Mouse (Mus musculus): ENCODE data around the gene Xrn2.
"Not testable (repeated sequence)": the region's sequence is repeated elsewhere in the genome, so short reads cannot be mapped to it uniquely, and the experiment has no call there.

Gene Xrn2

DNA sequence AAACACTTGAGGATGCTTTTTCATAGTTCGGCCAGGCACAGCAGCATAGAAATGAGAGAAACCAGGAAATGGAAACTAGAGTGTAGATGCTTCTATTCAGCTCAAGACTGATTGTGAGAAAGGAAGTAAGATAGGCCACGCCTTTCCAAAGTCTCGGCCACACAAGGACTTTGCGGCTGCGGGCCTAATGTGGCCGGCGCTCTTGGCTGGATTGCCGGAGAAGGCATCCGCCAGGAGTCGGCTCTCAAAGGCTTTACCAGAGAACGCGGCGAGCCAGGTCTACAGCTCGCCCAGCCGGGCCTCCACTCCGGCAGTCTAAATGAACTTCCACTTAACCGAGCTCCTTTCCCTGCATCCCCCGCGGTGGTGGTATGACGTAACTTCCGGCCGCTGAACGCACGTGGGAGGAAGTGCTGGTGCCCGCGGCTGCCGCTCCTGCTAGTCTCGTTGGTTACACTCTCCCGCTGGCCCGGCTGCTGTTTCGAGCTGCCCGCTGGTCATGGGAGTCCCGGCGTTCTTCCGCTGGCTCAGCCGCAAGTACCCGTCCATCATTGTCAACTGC is at the start of gene Xrn2:
TSS of gene Xrn2 (plus strand) at position 374 of the 562 bp plus-strand sequence.
- peak; percentile 97 for DNase-seq

DNA sequence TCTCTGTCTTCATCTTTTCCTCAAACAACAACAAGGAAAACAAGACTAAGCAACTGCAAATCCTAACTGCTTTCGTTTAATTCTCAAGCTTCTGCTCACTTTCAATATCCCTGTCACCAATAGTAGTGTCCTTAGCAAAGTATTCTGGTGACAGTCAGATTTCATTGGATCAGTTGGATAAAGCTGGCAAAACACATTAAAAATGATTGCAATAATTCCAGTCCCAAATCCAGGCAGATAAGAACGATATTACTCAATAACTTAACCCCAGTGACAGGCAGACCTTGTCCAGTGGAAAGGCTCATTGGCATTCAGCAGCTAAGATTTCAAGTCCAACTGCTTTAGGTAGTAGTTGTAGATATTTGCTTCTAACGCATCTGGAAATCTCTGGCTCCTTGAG is 37.8 kb upstream of the Xrn2 start:
- DNase-seq, result no peak

DNA sequence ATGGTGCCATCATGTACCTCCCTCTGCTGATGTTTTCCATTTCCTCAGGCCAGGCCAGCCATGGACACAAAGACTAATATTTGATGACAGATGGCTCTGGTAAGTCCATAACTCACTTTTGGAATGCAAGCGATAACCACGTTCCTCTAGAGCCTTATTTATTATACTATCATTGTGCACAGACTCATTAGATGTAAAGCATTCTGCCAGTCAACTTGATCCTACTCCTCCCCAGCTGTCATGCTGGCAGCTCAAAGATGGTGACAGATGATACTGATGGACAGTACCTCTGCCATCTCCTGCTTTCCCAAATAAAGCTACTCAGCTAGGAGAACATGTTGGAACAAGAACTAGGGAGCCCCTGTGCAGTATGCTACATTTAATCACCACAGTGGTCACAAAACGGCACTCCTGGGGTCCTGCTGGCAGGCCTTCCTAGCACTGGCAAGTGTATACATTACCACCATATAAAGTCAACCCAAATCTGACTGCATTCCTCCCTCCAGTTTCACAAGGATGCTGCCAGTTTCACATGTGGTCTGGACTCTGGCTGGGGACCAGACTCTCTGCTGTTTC is 37.3 kb upstream of the Xrn2 start:
- no peak for DNase-seq

DNA sequence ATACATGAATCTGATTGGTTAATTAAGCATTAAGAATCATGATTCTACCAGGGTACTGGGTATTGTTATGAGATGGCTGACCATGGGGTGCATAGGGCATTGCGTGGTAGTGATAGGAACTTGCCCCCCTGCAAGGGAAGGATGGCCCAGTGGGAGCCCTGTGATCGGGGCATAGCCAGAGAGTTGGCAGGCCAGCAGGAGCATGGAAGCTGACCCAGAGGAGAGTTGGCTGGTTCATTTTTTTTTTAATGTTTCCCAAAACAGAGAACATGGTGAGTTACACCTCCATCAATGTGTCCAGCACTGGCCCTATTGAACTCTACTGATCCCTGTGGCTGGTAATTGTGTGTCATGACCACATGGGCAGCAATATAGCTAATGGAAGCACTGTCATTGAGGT is 30.0 kb upstream of the Xrn2 start:
- DNase-seq, result no peak

DNA sequence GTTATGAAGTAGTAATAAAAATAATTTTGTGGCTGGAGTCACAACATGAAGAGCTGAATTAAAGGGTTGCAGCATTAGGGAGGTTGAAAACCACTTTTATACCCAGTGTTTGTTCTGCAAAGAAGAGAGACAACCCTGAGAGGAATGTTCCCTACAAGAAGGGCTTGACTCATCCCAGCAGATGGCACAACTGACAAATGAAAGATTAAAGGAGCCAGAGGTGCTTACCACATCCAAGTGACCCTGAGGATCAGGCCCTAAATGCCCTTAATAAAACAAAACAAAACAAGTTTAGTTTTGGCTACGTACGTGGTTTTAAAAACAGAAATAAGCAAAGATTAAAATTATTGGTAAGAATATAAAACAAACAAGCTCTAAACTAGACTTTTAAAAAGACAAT is 28.0 kb upstream of the Xrn2 start:
- DNase-seq, result no peak

DNA sequence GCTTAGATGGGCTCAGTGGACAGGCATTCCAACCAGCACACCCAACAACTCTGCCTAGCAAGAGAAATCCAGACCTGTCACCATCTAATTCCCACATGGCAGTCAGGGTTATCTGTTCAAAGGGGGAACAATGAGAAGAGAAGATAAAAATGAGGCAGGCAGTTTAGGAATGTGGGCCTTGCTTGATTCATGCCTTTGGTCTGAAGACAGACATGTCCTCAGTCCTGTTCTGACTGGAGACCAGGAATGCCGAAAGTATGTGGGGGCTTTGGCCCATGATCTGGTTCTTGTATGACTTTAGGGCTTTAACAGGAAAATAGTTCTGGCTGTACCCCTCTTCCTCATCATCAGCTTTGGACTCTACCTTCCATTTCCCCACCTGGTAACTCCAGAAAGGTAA is 27.0 kb upstream of the Xrn2 start:
- DNase-seq, result no peak

DNA sequence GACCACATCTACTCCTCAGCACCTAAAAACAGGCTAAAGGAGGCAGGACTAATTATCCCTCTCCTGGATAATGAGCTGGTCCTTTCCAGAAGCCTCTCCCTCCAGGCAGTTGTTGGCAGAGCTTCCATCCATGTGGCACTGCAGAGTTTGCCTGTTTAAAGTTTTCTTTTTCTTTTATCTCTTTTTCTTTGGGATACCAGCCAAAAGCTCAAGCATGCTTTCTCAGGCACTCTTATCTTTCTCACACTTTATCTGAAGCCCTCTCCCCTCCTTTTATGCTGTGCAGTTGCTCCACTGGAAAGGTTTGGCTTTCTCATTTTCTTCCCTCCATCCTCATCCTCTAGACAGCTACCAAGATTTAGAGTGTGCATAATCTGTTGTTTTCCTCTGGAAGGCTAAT is 26.4 kb upstream of the Xrn2 start:
- DNase-seq, result no peak

DNA sequence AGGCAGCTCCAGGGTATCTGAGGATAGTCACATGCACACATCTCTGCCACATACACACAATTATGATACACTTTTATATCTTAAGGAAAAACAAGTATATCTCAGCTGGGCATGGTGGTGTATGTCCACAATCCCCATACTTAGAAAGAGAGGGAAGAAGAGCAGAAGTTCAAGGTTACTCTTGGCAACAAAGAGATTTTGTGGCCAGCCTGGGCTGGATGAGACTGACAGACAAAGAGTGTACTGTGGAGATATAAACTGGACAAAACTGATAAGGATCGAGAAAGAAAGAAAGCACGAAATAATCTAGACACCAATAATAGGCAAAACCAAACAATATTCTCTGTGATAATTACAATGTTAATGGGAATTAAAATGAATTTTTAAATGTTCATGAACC is 5.5 kb upstream of the Xrn2 start:
- DNase-seq, result no peak

DNA sequence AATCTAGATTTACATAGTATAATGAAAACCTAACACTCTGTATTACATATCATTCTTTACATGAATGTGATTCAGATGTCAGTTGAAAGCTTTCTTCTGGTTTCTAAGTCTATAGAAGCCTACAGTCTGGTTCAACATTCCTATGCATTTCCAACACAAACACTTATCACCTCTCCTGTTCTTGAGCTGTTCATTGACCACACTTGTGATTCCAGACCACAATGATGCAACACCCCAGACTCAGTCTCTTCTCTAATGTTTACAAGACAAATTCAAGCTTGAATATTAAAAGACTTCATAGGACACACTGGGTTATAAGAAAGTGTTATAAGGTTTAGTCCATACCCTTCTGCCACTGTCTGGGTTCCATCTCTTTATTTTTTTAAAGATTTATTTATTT is 3.7 kb upstream of the Xrn2 start:
- no peak for DNase-seq

DNA sequence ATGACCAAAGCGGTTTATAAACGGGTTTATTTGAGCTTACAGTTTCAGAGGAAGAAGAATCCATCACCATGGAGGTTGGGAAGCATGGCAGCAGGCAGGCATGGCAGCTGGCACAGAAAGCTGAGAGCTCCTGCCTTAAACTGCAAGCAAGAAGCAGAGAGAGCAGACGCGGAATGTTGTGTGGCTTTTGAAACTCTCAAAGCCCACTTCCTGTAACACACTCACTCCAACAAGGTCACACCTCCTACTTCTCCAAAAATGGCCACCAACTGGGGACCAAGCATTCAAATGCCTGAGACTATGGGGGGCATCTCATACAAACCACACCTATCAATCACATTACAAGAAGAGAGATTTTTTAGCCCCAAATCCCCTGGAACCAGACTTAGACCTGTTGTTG is 2.7 kb upstream of the Xrn2 start:
- no peak for DNase-seq

DNA sequence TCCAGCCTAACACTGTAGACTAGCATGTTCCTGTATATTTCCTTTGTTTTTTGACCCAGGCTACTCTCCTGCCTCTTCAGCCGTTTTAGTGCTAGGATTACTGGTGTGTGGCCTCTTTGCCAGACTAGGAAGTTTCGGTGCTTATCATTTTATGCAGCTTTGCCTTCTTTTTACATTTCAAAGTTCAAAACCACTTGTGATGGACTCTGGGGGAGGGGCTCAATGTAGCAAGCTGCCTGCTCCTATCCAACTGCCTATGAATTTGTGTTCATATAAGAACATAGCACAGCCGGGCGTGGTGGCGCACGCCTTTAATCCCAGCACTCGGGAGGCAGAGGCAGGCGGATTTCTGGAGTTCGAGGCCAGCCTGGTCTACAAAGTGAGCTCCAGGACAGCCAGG is 1.8 kb upstream of the Xrn2 start:
- no peak for DNase-seq

DNA sequence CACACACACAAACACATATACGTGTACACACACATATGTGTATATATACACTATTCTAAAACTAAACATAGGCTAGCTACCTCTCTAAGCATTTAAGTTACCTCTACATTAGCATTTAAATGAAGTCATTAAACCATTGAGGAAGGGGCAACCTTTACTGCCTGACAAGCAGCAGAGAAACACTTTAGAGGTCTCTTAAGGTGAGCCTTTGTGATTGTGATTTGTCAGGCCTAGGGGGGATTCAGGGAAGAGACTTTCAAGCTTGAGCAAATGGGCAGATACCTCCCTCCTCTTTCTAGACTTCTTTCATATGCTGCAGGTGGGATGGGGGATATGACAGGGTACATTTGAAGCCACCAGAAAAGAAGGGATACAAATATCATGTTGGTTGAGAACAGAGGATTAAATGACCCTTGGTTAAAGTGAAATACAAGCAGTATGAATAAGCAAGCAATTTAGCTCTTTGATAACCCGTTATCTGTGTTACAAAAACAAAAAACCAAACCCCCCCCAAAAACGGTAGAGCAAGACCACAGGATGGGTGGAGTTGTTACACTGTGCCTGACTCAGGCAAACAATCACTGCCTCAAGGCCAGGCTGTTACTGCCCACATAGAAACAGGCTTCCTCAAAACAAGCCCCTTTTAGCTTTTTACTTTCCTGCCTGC is 1.2 kb upstream of the Xrn2 start:
- DNase-seq, result no peak

DNA sequence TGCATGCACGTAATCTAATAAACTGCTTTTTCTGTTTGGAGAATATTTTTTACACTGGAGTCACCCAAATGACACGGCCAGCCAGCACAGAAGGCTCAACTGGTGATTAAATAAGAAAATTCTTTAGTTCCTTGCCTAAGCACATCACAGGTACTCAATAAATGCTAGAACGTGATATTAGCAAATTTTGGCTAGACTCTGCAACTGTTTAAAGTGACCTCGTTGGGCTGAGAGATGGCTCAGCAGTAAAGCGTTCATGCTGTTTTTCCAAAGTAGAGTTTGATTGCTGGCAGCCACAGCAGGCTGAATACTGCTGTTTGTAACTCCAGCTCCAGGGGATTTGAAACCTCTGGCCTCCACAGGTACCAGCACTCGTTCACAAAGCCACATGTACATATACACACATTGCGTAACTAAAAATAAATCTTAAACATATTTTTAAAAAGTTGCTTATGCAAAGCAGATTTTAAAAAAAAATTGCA is 614 bp upstream of the Xrn2 start:
- peak; percentile 16 for DNase-seq

DNA sequence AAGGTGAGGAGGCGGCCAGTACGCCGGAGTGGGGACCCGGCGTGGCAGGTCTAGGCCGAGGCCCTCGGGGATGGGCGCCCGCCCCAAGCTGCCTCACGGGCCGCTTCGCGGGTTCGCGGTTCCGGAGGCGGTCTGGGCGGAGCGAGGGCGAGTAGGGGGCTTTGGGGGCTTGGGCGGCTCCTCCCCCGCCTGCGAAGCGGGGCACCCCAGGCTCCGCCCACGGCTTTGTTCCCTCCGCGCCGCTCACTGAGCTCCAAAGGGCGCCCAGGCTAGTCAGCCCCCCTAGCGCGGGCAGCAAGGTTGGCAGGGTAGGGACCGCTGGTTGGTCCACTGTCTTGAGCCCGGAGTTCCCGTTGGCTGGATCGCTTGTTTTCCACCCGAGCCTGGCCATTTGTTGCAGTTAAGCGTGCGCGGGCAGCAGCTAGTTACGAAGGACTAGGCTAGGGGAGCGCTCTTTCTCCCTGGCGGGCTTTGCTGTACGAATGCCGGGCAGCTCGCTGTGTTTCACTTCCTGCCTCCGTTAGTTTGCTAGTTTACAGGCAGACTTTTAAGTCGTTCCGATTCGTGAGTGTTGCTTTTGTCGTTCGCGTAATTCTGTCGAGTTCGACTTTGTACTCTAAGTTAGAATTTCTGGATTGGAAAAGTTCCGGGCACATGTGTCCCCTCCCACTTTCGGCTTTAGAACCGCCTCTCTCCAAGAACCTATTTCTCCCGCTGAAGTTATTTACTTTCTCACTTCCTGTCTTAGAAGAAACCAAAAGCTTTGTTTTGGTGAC is 586 bp downstream of the Xrn2 start:
- DNase-seq, result peak; percentile 88

DNA sequence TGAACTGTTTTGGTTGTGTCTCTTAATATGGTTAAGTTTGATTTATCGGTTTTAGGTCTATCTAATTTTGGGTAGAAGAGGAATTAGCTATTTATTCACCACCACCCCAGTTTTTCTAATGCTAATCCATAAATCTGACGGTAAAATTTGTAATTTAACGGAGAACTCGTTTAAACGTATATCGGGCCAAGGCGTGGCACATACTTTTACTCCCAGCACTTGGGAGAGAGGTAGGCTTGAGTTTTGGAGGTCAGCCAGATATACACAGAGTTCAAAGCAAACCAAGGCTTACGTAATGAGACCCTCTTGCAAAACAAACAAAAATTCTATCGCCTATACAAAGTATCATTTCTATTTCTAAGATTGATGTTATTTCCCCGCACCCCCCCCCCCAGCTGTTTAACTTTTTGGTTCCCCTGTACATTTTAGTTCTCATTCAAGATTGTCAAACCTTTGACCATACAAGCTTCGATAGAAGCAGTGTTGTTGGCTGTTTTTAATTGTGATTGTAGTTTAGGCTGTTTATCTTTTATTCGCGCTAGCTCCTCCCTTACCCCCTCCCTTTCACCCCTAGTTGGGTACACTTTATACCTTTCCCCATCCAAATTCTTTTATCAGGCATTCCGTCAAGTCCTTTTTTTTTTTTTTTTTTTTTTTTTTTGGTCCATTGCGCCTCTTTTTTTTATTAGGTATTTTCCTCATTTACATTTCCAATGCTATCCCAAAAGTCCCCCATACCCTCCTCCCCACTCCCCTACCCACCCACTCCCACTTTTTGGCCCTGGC is 1.5 kb downstream of the Xrn2 start:
- no peak for DNase-seq

DNA sequence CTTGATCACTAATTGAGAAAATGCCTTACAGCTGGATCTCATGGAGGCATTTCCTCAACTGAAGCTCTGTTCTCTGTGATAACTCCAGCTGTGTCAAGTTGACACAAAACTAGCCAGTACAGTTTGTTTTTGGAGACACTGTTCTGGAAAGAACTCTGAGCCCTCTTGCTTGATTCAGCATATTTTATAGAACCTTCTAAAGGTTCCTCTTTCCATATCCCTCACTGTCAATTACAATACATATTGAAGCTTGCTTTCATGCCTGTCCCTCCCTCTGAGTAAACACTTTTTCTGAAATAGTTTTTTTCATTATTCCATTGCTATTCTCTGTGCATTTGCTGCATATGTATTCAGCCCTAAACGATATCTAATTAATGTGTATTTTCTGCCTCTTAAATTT is 9.2 kb downstream of the Xrn2 start:
- DNase-seq, result not testable (repeated sequence)

DNA sequence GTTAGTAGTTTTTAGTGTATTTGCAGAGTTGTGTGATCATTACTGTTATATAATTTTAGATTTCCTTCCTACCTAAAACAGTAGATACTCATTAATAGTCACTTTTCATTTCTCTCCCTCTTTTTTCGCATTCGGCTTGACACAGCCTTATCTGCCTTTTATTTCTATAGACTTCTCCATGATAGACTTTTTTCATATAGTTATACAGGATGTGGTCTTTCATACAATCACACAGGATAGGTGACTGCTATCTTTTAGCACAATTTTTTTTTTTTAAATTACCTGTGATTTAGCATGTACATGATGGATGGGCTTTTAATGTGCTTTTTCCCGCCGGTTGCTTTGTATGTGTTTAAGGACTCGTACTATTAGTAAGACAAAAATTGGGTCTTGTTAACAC is 10.3 kb downstream of the Xrn2 start:
- no peak for DNase-seq

DNA sequence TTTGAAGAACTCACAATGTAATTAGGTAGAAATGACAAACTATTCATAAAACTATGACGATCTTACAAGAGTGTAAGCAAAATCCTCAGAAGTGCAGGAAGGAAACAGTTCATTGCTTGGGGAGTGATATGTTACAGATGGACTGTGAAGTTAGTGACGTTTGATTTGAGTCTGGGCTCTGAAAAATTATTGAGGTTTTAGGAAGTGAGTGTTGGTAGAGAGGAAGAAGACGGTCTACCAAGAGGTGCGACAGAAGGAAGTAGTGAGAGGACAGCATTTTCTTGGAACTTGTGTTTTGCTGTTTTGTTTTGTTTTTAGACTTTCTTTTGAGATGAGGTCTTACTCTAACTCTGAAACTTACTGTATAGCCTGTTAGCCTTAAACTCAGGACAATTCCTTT is 10.8 kb downstream of the Xrn2 start:
- no peak for DNase-seq

DNA sequence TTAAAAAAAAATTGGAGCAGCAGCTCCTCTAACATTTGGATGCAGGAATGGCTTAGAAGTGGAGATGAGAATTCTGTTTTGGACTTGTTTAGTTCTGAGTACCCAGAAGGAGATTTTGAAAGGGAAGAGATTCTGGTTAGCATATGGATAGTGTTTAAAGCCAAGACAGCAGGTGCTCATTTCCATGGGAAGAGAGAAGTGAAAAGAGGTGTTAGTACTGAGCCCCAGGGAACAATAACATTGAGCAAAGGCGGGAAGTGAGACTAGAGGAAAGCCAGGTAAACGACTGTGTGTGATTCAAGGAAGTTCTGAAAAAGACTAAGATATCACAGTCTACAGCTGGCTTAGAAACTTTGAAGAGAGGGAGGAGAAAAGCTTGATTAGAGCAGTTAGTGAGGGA is 20.3 kb downstream of the Xrn2 start:
- no peak for DNase-seq

DNA sequence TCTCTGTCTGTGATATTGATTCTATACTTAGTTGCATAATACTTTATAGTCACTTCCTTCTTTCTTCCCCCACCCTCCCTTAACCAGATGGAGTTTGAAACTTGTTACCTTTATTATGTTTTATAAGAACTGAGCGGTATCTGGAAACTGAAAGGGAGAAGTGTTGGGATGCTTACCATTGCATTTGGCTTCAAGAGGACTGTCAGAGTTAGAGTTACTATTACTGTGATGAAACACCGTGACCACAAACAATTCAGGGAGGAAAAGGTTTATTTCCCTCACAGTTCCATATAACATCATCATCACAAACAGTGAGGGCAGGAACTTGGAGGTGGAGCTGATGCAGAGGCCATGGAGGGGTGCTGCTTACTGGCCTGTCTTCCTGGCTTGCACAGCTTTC is 23.1 kb downstream of the Xrn2 start:
- DNase-seq, result no peak

DNA sequence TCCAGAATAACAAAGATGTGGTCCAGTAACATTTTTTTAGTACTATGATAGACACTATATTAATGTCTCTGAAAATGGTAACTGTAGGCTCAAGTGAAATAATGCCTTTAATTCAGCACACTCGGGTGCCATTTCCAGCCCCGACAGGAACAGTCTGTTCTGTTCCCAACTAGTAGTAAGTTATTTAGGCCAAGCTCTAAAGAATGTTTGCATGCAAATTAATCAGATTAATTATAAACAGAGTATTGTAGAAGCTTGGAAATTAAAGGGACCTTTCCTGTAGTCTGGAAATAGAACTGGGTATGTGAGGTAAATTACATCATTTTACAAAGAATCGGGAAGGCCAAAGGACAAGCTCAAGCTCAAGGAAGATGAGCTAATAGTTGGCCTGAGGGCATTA is 34.3 kb downstream of the Xrn2 start:
- no peak for DNase-seq

DNA sequence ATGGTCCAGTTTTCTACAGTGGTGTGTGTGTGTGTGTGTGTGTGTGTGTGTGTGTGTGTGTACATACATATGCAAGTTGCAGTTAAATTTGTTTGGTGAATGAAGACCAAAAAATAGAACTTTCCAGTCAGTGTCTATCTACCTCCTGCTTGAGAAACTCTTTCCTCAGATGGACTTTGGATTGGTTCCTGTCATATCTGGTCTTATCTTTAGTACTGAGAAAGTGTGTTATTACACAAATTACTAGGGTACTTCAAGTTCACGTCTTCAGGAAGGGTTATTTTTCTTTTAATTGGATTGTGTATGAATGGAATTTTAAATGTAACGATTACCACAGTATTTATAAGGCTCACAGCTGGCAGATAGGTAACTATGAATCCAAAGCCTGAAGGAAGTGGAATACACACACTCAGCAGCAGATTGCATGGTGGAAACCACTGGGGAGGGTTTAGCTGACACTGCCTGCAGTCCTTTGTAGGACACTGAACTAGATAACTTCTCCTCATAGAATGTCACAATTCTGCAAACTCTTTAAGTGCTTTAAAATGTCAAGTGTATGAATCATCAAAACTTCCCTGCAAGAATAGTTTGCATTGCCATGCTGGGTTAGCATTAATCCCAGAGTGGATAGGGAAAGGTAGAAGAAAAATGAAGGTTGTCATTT is 40.6 kb downstream of the Xrn2 start:
- no peak for DNase-seq

Data from thymus, postnatal 25 days (tissue).